Mouse (Mus musculus) hindbrain, postnatal 0 days (tissue): ENCODE data around the gene Cpa4. TPM values are rescaled to one million over a fixed set of nuclear protein-coding genes. Genes with fewer than 3 reads are reported as not detected.
A peak's percentile ranks its signal among the peaks of the same experiment; 100 is the strongest.

Experiments
- ATAC-seq: fragments of 200-750 bp; cut with Nextera tagmentation; 2 replicates; pipeline ENCODE4 v1.8.0; 2017; ENCODE audit warnings: mild to moderate bottlenecking, moderate TSS enrichment, moderate library complexity
- DNase-seq: peaks from one replicate; pipeline ENCODE4 v3.0.0-alpha.2; 2015; ENCODE audit warnings: low spot score
- H3K27ac ChIP-seq: fragments of 300-500 bp; sonication (generic); 2 replicates; pipeline ENCODE4 v1.5.1; 2014; ENCODE audit warnings: mild to moderate bottlenecking
- H3K27me3 ChIP-seq: fragments of 300-500 bp; sonication (generic); 2 replicates; pipeline ENCODE4 v1.6.1; 2014; ENCODE audit warnings: low read length, mixed read lengths; ENCODE audit not compliant: insufficient read depth
- H3K36me3 ChIP-seq: fragments of 300-500 bp; sonication (generic); 2 replicates; pipeline ENCODE4 v1.6.1; 2014; ENCODE audit warnings: low read length, mixed read lengths; ENCODE audit not compliant: insufficient read depth
- H3K4me1 ChIP-seq: fragments of 300-500 bp; sonication (generic); 2 replicates; pipeline ENCODE4 v1.6.1; 2014; ENCODE audit warnings: antibody characterized with exemption, low read length, mixed read lengths; ENCODE audit not compliant: insufficient read depth
- H3K4me2 ChIP-seq: fragments of 300-500 bp; sonication (generic); 2 replicates; pipeline ENCODE4 v1.6.1; 2014; ENCODE audit warnings: low read depth, mild to moderate bottlenecking, low read length, moderate library complexity, mixed read lengths
- H3K4me3 ChIP-seq: fragments of 300-500 bp; sonication (generic); 2 replicates; pipeline ENCODE4 v1.5.1; 2014; ENCODE audit warnings: low read length
- H3K9ac ChIP-seq: fragments of 300-500 bp; sonication (generic); replicated peaks from 2 replicates; pipeline ENCODE4 v1.6.1; 2014; ENCODE audit warnings: mild to moderate bottlenecking, low read length, moderate library complexity, mixed read lengths
- H3K9me3 ChIP-seq: fragments of 300-500 bp; sonication (generic); 2 replicates; pipeline ENCODE4 v1.6.1; 2016; ENCODE audit warnings: low read length, mixed read lengths
- CTCF ChIP-seq: IDR thresholded peaks from 2 replicates; pipeline ENCODE4 v1.5.1; 2016; ENCODE audit warnings: antibody characterized with exemption, control low read depth, low read depth
- WGBS: fragments of 180-500 bp; shearing (Covaris S2); extraction: QIAGEN DNeasy Blood & Tissue Kit; methylation state at CpG from one replicate; pipeline ENCODE4 v1.1.7; 2014; 5-methylcytosine and 5-hydroxymethylcytosine counted together
- polyA plus RNA-seq: library from polyadenylated mRNA; unstranded; fragments of >200 nt; fragmentation: Nextera tagmentation; extraction: Ambion mirVana; gene quantifications from 2 replicates; pipeline ENCODE4 v1.2.1, GENCODE M21; 2015
- total RNA-seq: library from RNA; depleted of rRNA; stranded (reverse); fragments of >200 nt; gene quantifications from 2 replicates; pipeline ENCODE4 v1.2.3, GENCODE M21; 2014

Gene Cpa4
- total and polyA plus RNA-seq, 2 experiments from 2014 or later: 0.16 to 0.53 TPM

- no peak overlapping the region for H3K4me2 ChIP-seq
These were observed 36.2 kb downstream of the Cpa4 start for GRCm38 (mm10) chr6:30604342-30604867.

GRCm38 (mm10) chr6:30605111-30605510, 36.9 kb downstream of the Cpa4 start:
- 92% methylated on average over 4 of the region's 4 CpGs for WGBS
- TF ChIP-seq CTCF: no peak
- Histone ChIP-seq H3K4me3 (no peak overlapping the region), H3K27me3 (no peaks in the 10 kb centered on the region), H3K9ac (no peak overlapping the region), H3K27ac (no peak overlapping the region), H3K4me1 (no peaks in the 10 kb centered on the region), H3K4me2 (no peak overlapping the region), H3K9me3 (no peaks in the 10 kb centered on the region), H3K36me3 (no peaks in the 10 kb centered on the region)
- DNase-seq: no peak
- no peak for ATAC-seq

More at GRCm38 (mm10) chr6:30604342-30604867, 36.2 kb downstream of the Cpa4 start:
- ATAC-seq: no peak
- Histone ChIP-seq H3K9me3 (no peaks in the 10 kb centered on the region), H3K4me1 (no peaks in the 10 kb centered on the region), H3K9ac (no peak overlapping the region), H3K27me3 (no peaks in the 10 kb centered on the region), H3K4me3 (no peak overlapping the region), H3K27ac (no peak overlapping the region), H3K36me3 (no peaks in the 10 kb centered on the region)
- 63% methylated on average over 7 of the region's 7 CpGs for WGBS
- no peak for DNase-seq
- TF ChIP-seq CTCF: no peak

GRCm38 (mm10) chr6:30605672-30606071, 37.5 kb downstream of the Cpa4 start:
- Histone ChIP-seq H3K27me3 (no peaks in the 10 kb centered on the region), H3K36me3 (no peaks in the 10 kb centered on the region), H3K9ac (no peak overlapping the region), H3K4me2 (no peak overlapping the region), H3K4me1 (no peaks in the 10 kb centered on the region), H3K27ac (no peak overlapping the region), H3K9me3 (no peaks in the 10 kb centered on the region), H3K4me3 (no peak overlapping the region)
- no peak for DNase-seq
- ATAC-seq: no peak
- no peak for TF ChIP-seq CTCF
- WGBS: 88% methylated on average over 5 of the region's 5 CpGs

- no peak within 1 kb of the TSS for H3K4me2 ChIP-seq
- H3K4me3 ChIP-seq: no peak within 1 kb of the TSS
- H3K36me3 ChIP-seq: no peaks in the 10 kb centered on the region
- 89% methylated on average over 7 of the region's 7 CpGs for WGBS
- TF ChIP-seq CTCF: no peak
- DNase-seq: no peak
- H3K27me3 ChIP-seq: no peaks in the 10 kb centered on the region
- ATAC-seq: no peak
- H3K4me1 ChIP-seq: no peaks in the 10 kb centered on the region
- no peak within 1 kb of the TSS for H3K27ac ChIP-seq
- no peaks in the 10 kb centered on the region for H3K9me3 ChIP-seq
- H3K9ac ChIP-seq: no peak within 1 kb of the TSS
These were observed 42.5 kb downstream of the Cpa4 start, which contains the start of gene Cpa5 for GRCm38 (mm10) chr6:30610710-30611109. Cpa5 (plus strand) TSS chr6:30611010.

GRCm38 (mm10) chr6:30611212-30611611, 43.0 kb downstream of the Cpa4 start:
- no peak for TF ChIP-seq CTCF
- no peak for ATAC-seq
- 43% methylated on average over 5 of the region's 5 CpGs for WGBS

GRCm38 (mm10) chr6:30614251-30614650, 46.1 kb downstream of the Cpa4 start:
- no peaks in the 10 kb centered on the region for H3K27me3 ChIP-seq
- H3K27ac ChIP-seq: no peak overlapping the region
- H3K9ac ChIP-seq: no peak overlapping the region
- 50% methylated on average over 6 of the region's 6 CpGs for WGBS
- no peak for TF ChIP-seq CTCF
- ATAC-seq (no peak), DNase-seq (peak; percentile 15)
- H3K4me2 ChIP-seq: no peak overlapping the region
- peaks cover 11% of the 10 kb centered on the region; the same call in 1 of the 2 replicates for H3K4me1 ChIP-seq
- H3K9me3 ChIP-seq: no peaks in the 10 kb centered on the region
- H3K4me3 ChIP-seq: no peak overlapping the region
- H3K36me3 ChIP-seq: no peaks in the 10 kb centered on the region

More at GRCm38 (mm10) chr6:30611212-30611611, 43.0 kb downstream of the Cpa4 start:
- H3K4me2 ChIP-seq: no peak overlapping the region
- no peak overlapping the region for H3K9ac ChIP-seq
- H3K9me3 ChIP-seq: no peaks in the 10 kb centered on the region
- H3K4me1 ChIP-seq: no peaks in the 10 kb centered on the region
- no peaks in the 10 kb centered on the region for H3K27me3 ChIP-seq
- H3K4me3 ChIP-seq: no peak overlapping the region
- no peak for DNase-seq
- H3K27ac ChIP-seq: no peak overlapping the region
- no peaks in the 10 kb centered on the region for H3K36me3 ChIP-seq

GRCm38 (mm10) chr6:30615741-30616140, 47.6 kb downstream of the Cpa4 start:
- no peak overlapping the region for H3K9ac ChIP-seq
- H3K4me2 ChIP-seq: no peak overlapping the region
- H3K27me3 ChIP-seq: no peaks in the 10 kb centered on the region
- H3K4me1 ChIP-seq: peaks cover 11% of the 10 kb centered on the region; the same call in 1 of the 2 replicates
- H3K27ac ChIP-seq: no peak overlapping the region
- DNase-seq: no peak
- ATAC-seq: no peak
- H3K36me3 ChIP-seq: no peaks in the 10 kb centered on the region
- WGBS: 35% methylated on average over 4 of the region's 4 CpGs
- no peak for TF ChIP-seq CTCF
- no peaks in the 10 kb centered on the region for H3K9me3 ChIP-seq
- no peak overlapping the region for H3K4me3 ChIP-seq
